Mouse (Mus musculus): ENCODE measurements around the gene Tspan11. TPM values are rescaled to one million over a fixed set of nuclear protein-coding genes. Genes with fewer than 3 reads are reported as not detected.

Tspan11 gene
- polyA plus RNA-seq, 1 experiment from 2014 or later, result 10.8 TPM

- H3K4me1 ChIP-seq (ENCODE audit: control insufficient read depth, insufficient read depth, low read length), result peaks cover 6% of the 10 kb centered on the region; the same call in 1 of the 2 replicates
- H3K9ac ChIP-seq (ENCODE audit: low read length), result no peak overlapping the region
- no peaks in the 10 kb centered on the region for H3K9me3 ChIP-seq (ENCODE audit: control insufficient read depth, low read length)
- H3K4me2 ChIP-seq, result no peak overlapping the region
- no peaks in the 10 kb centered on the region for H3K27me3 ChIP-seq (ENCODE audit: control insufficient read depth, insufficient read depth, low read length)
- DNase-seq (ENCODE audit: low spot score, missing footprints), result no peak
- ATAC-seq (ENCODE audit: low FRiP score), result no peak
- no peak overlapping the region for H3K27ac ChIP-seq (ENCODE audit: low read depth, low read length)
- 93% methylated on average over 2 of the region's 2 CpGs for WGBS
- H3K36me3 ChIP-seq (ENCODE audit: control insufficient read depth, insufficient read depth, low read length), result no peaks in the 10 kb centered on the region
- no peak overlapping the region for H3K4me3 ChIP-seq (ENCODE audit: low read depth, low read length)
Observed at GRCm38 (mm10) chr6:127999118-127999517, 111.7 kb downstream of the Tspan11 start.

GRCm38 (mm10) chr6:128000777-128001176, 113.4 kb downstream of the Tspan11 start:
- ATAC-seq (ENCODE audit: low FRiP score) (no peak), DNase-seq (ENCODE audit: low spot score, missing footprints) (no peak)
- Histone ChIP-seq H3K27ac (ENCODE audit: low read depth, low read length) (no peak overlapping the region), H3K9ac (ENCODE audit: low read length) (no peak overlapping the region), H3K4me2 (no peak overlapping the region), H3K27me3 (ENCODE audit: control insufficient read depth, insufficient read depth, low read length) (no peaks in the 10 kb centered on the region), H3K4me3 (ENCODE audit: low read depth, low read length) (no peak overlapping the region), H3K9me3 (ENCODE audit: control insufficient read depth, low read length) (no peaks in the 10 kb centered on the region), H3K4me1 (ENCODE audit: control insufficient read depth, insufficient read depth, low read length) (peaks cover 6% of the 10 kb centered on the region; the same call in 1 of the 2 replicates), H3K36me3 (ENCODE audit: control insufficient read depth, insufficient read depth, low read length) (no peaks in the 10 kb centered on the region)
- WGBS, result 77% methylated on average over 3 of the region's 3 CpGs

- H3K27ac ChIP-seq (ENCODE audit: low read depth, low read length), result no peak overlapping the region
Observed at GRCm38 (mm10) chr6:128001587-128001986, 114.2 kb downstream of the Tspan11 start.

DNA sequence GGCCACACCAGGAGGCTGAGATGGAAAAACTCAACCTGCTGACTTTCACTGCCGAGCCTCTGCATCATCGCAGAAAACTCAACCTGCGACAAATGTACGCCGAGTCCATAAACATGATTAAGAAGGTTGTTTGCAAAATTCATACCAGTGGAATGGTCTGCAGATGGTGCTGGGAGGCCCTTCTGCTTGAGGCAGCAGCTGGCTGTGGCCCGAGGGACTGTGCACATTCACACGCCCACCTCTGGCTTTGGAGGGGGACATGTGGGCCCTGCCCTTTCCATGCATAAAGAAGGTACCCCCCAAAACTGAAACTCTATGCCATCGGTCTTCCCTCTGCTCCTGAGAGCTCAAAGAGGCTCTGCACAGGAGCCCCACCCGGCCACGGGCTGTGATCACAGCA, 114.7 kb downstream of the Tspan11 start:
- Histone ChIP-seq H3K4me2 (no peak overlapping the region), H3K9ac (ENCODE audit: low read length) (no peak overlapping the region), H3K27ac (ENCODE audit: low read depth, low read length) (no peak overlapping the region), H3K27me3 (ENCODE audit: control insufficient read depth, insufficient read depth, low read length) (no peaks in the 10 kb centered on the region), H3K4me3 (ENCODE audit: low read depth, low read length) (no peak overlapping the region), H3K9me3 (ENCODE audit: control insufficient read depth, low read length) (no peaks in the 10 kb centered on the region), H3K4me1 (ENCODE audit: control insufficient read depth, insufficient read depth, low read length) (peaks cover 8% of the 10 kb centered on the region; the same call in 1 of the 2 replicates), H3K36me3 (ENCODE audit: control insufficient read depth, insufficient read depth, low read length) (no peaks in the 10 kb centered on the region)
- WGBS, result 72% methylated on average over 10 of the region's 10 CpGs
- no peak for ATAC-seq (ENCODE audit: low FRiP score)
- DNase-seq (ENCODE audit: low spot score, missing footprints), result no peak

More at GRCm38 (mm10) chr6:128001587-128001986, 114.2 kb downstream of the Tspan11 start:
- H3K4me2 ChIP-seq, result no peak overlapping the region
- H3K9me3 ChIP-seq (ENCODE audit: control insufficient read depth, low read length), result no peaks in the 10 kb centered on the region
- no peak overlapping the region for H3K4me3 ChIP-seq (ENCODE audit: low read depth, low read length)
- ATAC-seq (ENCODE audit: low FRiP score) (no peak), DNase-seq (ENCODE audit: low spot score, missing footprints) (no peak)
- peaks cover 8% of the 10 kb centered on the region; the same call in 1 of the 2 replicates for H3K4me1 ChIP-seq (ENCODE audit: control insufficient read depth, insufficient read depth, low read length)
- 35% methylated on average over 1 of the region's 1 CpGs for WGBS
- no peaks in the 10 kb centered on the region for H3K36me3 ChIP-seq (ENCODE audit: control insufficient read depth, insufficient read depth, low read length)
- H3K27me3 ChIP-seq (ENCODE audit: control insufficient read depth, insufficient read depth, low read length), result no peaks in the 10 kb centered on the region
- H3K9ac ChIP-seq (ENCODE audit: low read length), result no peak overlapping the region

DNA sequence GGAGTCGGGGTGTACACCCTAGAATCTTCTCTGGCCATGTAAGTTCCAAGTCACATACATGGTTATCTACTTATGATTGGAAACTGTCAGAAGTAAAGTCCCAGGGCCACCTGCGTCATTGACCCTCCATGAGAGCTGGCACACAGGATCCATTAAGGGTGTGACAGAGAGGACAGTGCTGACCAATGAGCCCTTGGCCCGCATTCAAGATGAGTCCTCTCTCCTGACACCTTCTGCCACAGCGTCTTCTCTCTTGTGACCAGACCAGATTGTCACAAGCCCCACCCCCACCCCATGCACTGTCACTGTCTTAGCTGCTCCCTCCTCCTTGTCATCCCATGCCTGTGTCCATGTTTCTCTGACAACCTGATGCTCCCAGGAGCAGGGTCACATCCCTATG, 115.3 kb downstream of the Tspan11 start:
- no peak for ATAC-seq (ENCODE audit: low FRiP score)
- H3K36me3 ChIP-seq (ENCODE audit: control insufficient read depth, insufficient read depth, low read length), result no peaks in the 10 kb centered on the region
- no peak overlapping the region for H3K9ac ChIP-seq (ENCODE audit: low read length)
- no peak for DNase-seq (ENCODE audit: low spot score, missing footprints)
- no peaks in the 10 kb centered on the region for H3K27me3 ChIP-seq (ENCODE audit: control insufficient read depth, insufficient read depth, low read length)
- no peak overlapping the region for H3K27ac ChIP-seq (ENCODE audit: low read depth, low read length)
- 83% methylated on average over 4 of the region's 4 CpGs for WGBS
- H3K4me3 ChIP-seq (ENCODE audit: low read depth, low read length), result no peak overlapping the region
- H3K4me2 ChIP-seq, result no peak overlapping the region
- H3K4me1 ChIP-seq (ENCODE audit: control insufficient read depth, insufficient read depth, low read length), result peaks cover 8% of the 10 kb centered on the region; the same call in 1 of the 2 replicates
- H3K9me3 ChIP-seq (ENCODE audit: control insufficient read depth, low read length), result no peaks in the 10 kb centered on the region

- Histone ChIP-seq H3K27ac (ENCODE audit: low read depth, low read length) (no peak overlapping the region), H3K9me3 (ENCODE audit: control insufficient read depth, low read length) (no peaks in the 10 kb centered on the region), H3K36me3 (ENCODE audit: control insufficient read depth, insufficient read depth, low read length) (no peaks in the 10 kb centered on the region), H3K4me2 (no peak overlapping the region), H3K9ac (ENCODE audit: low read length) (no peak overlapping the region), H3K4me1 (ENCODE audit: control insufficient read depth, insufficient read depth, low read length) (peaks cover 8% of the 10 kb centered on the region; the same call in 1 of the 2 replicates), H3K4me3 (ENCODE audit: low read depth, low read length) (no peak overlapping the region), H3K27me3 (ENCODE audit: control insufficient read depth, insufficient read depth, low read length) (no peaks in the 10 kb centered on the region)
- no peak for ATAC-seq (ENCODE audit: low FRiP score)
- no peak for DNase-seq (ENCODE audit: low spot score, missing footprints)
- 56% methylated on average over 5 of the region's 5 CpGs for WGBS
Observed at GRCm38 (mm10) chr6:128003542-128003941, 116.2 kb downstream of the Tspan11 start.

Other genes with a start within 250 kb of the Tspan11 start
- 27.4 and 29.2 TPM in 2 replicates for gene Prmt8, start 118.1 kb upstream of the Tspan11 start, polyA plus RNA-seq (2014; fragmentation: Nextera tagmentation; extraction: Ambion mirVana)